Mouse (Mus musculus) liver, adult (tissue): Measurements from ENCODE around the gene Vgll1.

Experiments
- GATA4 ChIP-seq: IDR thresholded peaks from 2 replicates; pipeline ENCODE4 v1.6.1; 2014; ENCODE audit warnings: mild to moderate bottlenecking, low read length; ENCODE audit not compliant: insufficient replicate concordance

Vgll1 gene

GRCm38 (mm10) chrX:57087806-57088205 lies at the start of gene Vgll1:
Vgll1 (plus strand) TSS chrX:57088106.
- no peak for TF ChIP-seq GATA4

GRCm38 (mm10) chrX:57042774-57043173 lies 45.1 kb upstream of the Vgll1 start, which contains the start of gene Brs3:
Brs3 (plus strand) TSS chrX:57043074.
- no peak for TF ChIP-seq GATA4

GRCm38 (mm10) chrX:57043869-57044268 lies 44.0 kb upstream of the Vgll1 start:
- TF ChIP-seq GATA4, result no peak

- TF ChIP-seq GATA4, result no peak
Measured at GRCm38 (mm10) chrX:57052848-57053173, 35.1 kb upstream of the Vgll1 start.

GRCm38 (mm10) chrX:57053174-57053992 lies 34.5 kb upstream of the Vgll1 start, which contains the start of gene Htatsf1:
Htatsf1 (plus strand) TSS chrX:57053583.
- no peak for TF ChIP-seq GATA4

GRCm38 (mm10) chrX:57053993-57054385 lies 33.9 kb upstream of the Vgll1 start:
- TF ChIP-seq GATA4, result no peak

GRCm38 (mm10) chrX:57081496-57081895 lies 6.4 kb upstream of the Vgll1 start:
- TF ChIP-seq GATA4, result no peak

GRCm38 (mm10) chrX:57103415-57103814 lies 15.5 kb downstream of the Vgll1 start:
- TF ChIP-seq GATA4, result no peak

- no peak for TF ChIP-seq GATA4
Measured at GRCm38 (mm10) chrX:57106956-57107355, 19.1 kb downstream of the Vgll1 start.

GRCm38 (mm10) chrX:57118143-57118542 lies 30.2 kb downstream of the Vgll1 start:
- TF ChIP-seq GATA4, result no peak

- TF ChIP-seq GATA4, result no peak
Measured at GRCm38 (mm10) chrX:57120768-57121167, 32.9 kb downstream of the Vgll1 start.

GRCm38 (mm10) chrX:57130633-57131032 lies 42.7 kb downstream of the Vgll1 start:
- TF ChIP-seq GATA4, result no peak

GRCm38 (mm10) chrX:57137627-57138026 lies 49.7 kb downstream of the Vgll1 start:
- no peak for TF ChIP-seq GATA4

GRCm38 (mm10) chrX:57153520-57153919 lies 65.6 kb downstream of the Vgll1 start:
- no peak for TF ChIP-seq GATA4
